Mouse (Mus musculus): Measurements from ENCODE around the gene Crisp4.

The Crisp4 gene

GRCm38 (mm10) chr1:18145802-18146201 is at the start of gene Crisp4:
TSS of gene Crisp4 (minus strand) at chr1:18145902.
- H3K27me3 ChIP-seq (ENCODE audit: control insufficient read depth, insufficient read depth, low read length, poor library complexity, severe bottlenecking), result no peaks in the 10 kb centered on the region
- no peaks in the 10 kb centered on the region for H3K36me3 ChIP-seq (ENCODE audit: control insufficient read depth, insufficient read depth, low read length, poor library complexity, severe bottlenecking)
- no peak for DNase-seq (ENCODE audit: low read depth, low spot score)

GRCm38 (mm10) chr1:18191719-18192118 is 46.0 kb upstream of the Crisp4 start:
- DNase-seq (ENCODE audit: low read depth, low spot score), result no peak
- no peaks in the 10 kb centered on the region for H3K27me3 ChIP-seq (ENCODE audit: control insufficient read depth, insufficient read depth, low read length, poor library complexity, severe bottlenecking)

GRCm38 (mm10) chr1:18190714-18191712 is 45.3 kb upstream of the Crisp4 start:
- no peak for DNase-seq (ENCODE audit: low read depth, low spot score)
- H3K27me3 ChIP-seq (ENCODE audit: control insufficient read depth, insufficient read depth, low read length, poor library complexity, severe bottlenecking), result no peaks in the 10 kb centered on the region
- H3K36me3 ChIP-seq (ENCODE audit: control insufficient read depth, insufficient read depth, low read length, poor library complexity, severe bottlenecking), result no peaks in the 10 kb centered on the region

More at GRCm38 (mm10) chr1:18191719-18192118, 46.0 kb upstream of the Crisp4 start:
- no peaks in the 10 kb centered on the region for H3K36me3 ChIP-seq (ENCODE audit: control insufficient read depth, insufficient read depth, low read length, poor library complexity, severe bottlenecking)

GRCm38 (mm10) chr1:18181167-18181566 is 35.5 kb upstream of the Crisp4 start:
- no peak for DNase-seq (ENCODE audit: low read depth, low spot score)
- H3K36me3 ChIP-seq (ENCODE audit: control insufficient read depth, insufficient read depth, low read length, poor library complexity, severe bottlenecking), result no peaks in the 10 kb centered on the region
- no peaks in the 10 kb centered on the region for H3K27me3 ChIP-seq (ENCODE audit: control insufficient read depth, insufficient read depth, low read length, poor library complexity, severe bottlenecking)

- Histone ChIP-seq H3K36me3 (ENCODE audit: control insufficient read depth, insufficient read depth, low read length, poor library complexity, severe bottlenecking) (no peaks in the 10 kb centered on the region), H3K27me3 (ENCODE audit: control insufficient read depth, insufficient read depth, low read length, poor library complexity, severe bottlenecking) (no peaks in the 10 kb centered on the region)
- DNase-seq (ENCODE audit: low read depth, low spot score), result no peak
These were observed 24.9 kb upstream of the Crisp4 start for GRCm38 (mm10) chr1:18170573-18170972.

GRCm38 (mm10) chr1:18168261-18168660 is 22.6 kb upstream of the Crisp4 start:
- H3K27me3 ChIP-seq (ENCODE audit: control insufficient read depth, insufficient read depth, low read length, poor library complexity, severe bottlenecking), result no peaks in the 10 kb centered on the region
- no peak for DNase-seq (ENCODE audit: low read depth, low spot score)

GRCm38 (mm10) chr1:18159082-18159481 is 13.4 kb upstream of the Crisp4 start:
- no peak for DNase-seq (ENCODE audit: low read depth, low spot score)
- Histone ChIP-seq H3K27me3 (ENCODE audit: control insufficient read depth, insufficient read depth, low read length, poor library complexity, severe bottlenecking) (no peaks in the 10 kb centered on the region), H3K36me3 (ENCODE audit: control insufficient read depth, insufficient read depth, low read length, poor library complexity, severe bottlenecking) (no peaks in the 10 kb centered on the region)

More at GRCm38 (mm10) chr1:18168261-18168660, 22.6 kb upstream of the Crisp4 start:
- no peaks in the 10 kb centered on the region for H3K36me3 ChIP-seq (ENCODE audit: control insufficient read depth, insufficient read depth, low read length, poor library complexity, severe bottlenecking)

GRCm38 (mm10) chr1:18148211-18148610 is 2.5 kb upstream of the Crisp4 start:
- H3K36me3 ChIP-seq (ENCODE audit: control insufficient read depth, insufficient read depth, low read length, poor library complexity, severe bottlenecking), result no peaks in the 10 kb centered on the region
- no peak for DNase-seq (ENCODE audit: low read depth, low spot score)
- no peaks in the 10 kb centered on the region for H3K27me3 ChIP-seq (ENCODE audit: control insufficient read depth, insufficient read depth, low read length, poor library complexity, severe bottlenecking)

- no peaks in the 10 kb centered on the region for H3K36me3 ChIP-seq (ENCODE audit: control insufficient read depth, insufficient read depth, low read length, poor library complexity, severe bottlenecking)
- H3K27me3 ChIP-seq (ENCODE audit: control insufficient read depth, insufficient read depth, low read length, poor library complexity, severe bottlenecking), result no peaks in the 10 kb centered on the region
- DNase-seq (ENCODE audit: low read depth, low spot score), result no peak
These were observed 14.0 kb downstream of the Crisp4 start for GRCm38 (mm10) chr1:18131691-18132090.

GRCm38 (mm10) chr1:18129983-18130382 is 15.7 kb downstream of the Crisp4 start:
- no peaks in the 10 kb centered on the region for H3K36me3 ChIP-seq (ENCODE audit: control insufficient read depth, insufficient read depth, low read length, poor library complexity, severe bottlenecking)
- no peak for DNase-seq (ENCODE audit: low read depth, low spot score)
- H3K27me3 ChIP-seq (ENCODE audit: control insufficient read depth, insufficient read depth, low read length, poor library complexity, severe bottlenecking), result no peaks in the 10 kb centered on the region

- H3K27me3 ChIP-seq (ENCODE audit: control insufficient read depth, insufficient read depth, low read length, poor library complexity, severe bottlenecking), result no peaks in the 10 kb centered on the region
- H3K36me3 ChIP-seq (ENCODE audit: control insufficient read depth, insufficient read depth, low read length, poor library complexity, severe bottlenecking), result no peaks in the 10 kb centered on the region
- no peak for DNase-seq (ENCODE audit: low read depth, low spot score)
These were observed 38.9 kb downstream of the Crisp4 start for GRCm38 (mm10) chr1:18106720-18107355.

- Histone ChIP-seq H3K27me3 (ENCODE audit: control insufficient read depth, insufficient read depth, low read length, poor library complexity, severe bottlenecking) (no peaks in the 10 kb centered on the region), H3K36me3 (ENCODE audit: control insufficient read depth, insufficient read depth, low read length, poor library complexity, severe bottlenecking) (no peaks in the 10 kb centered on the region)
- no peak for DNase-seq (ENCODE audit: low read depth, low spot score)
These were observed 39.7 kb downstream of the Crisp4 start for GRCm38 (mm10) chr1:18105866-18106529.

- Histone ChIP-seq H3K36me3 (ENCODE audit: control insufficient read depth, insufficient read depth, low read length, poor library complexity, severe bottlenecking) (no peaks in the 10 kb centered on the region), H3K27me3 (ENCODE audit: control insufficient read depth, insufficient read depth, low read length, poor library complexity, severe bottlenecking) (no peaks in the 10 kb centered on the region)
- DNase-seq (ENCODE audit: low read depth, low spot score), result no peak
These were observed 40.5 kb downstream of the Crisp4 start for GRCm38 (mm10) chr1:18105029-18105865.

All from splenic B cell, adult 2 months (primary cell).